Mouse (Mus musculus): Measurements from ENCODE around the gene Tmx4. TPM values are rescaled to one million over a fixed set of nuclear protein-coding genes. Genes with fewer than 3 reads are reported as not detected.
"Not testable (repeated sequence)": the region's sequence is repeated elsewhere in the genome, so short reads cannot be mapped to it uniquely, and the experiment has no call there.

The Tmx4 gene
- total and polyA plus RNA-seq, 2 experiments from 2014 or later = 65.6 to 161 TPM

- Histone ChIP-seq H3K4me2 (ENCODE audit: low read depth) (peak overlapping the region; percentile 60), H3K9ac (peak overlapping the region; percentile 98), H3K9me3 (ENCODE audit: low read length) (no peaks in the 10 kb centered on the region), H3K27me3 (ENCODE audit: insufficient read depth, low read length) (no peaks in the 10 kb centered on the region), H3K4me1 (ENCODE audit: insufficient read depth) (peaks cover 25% of the 10 kb centered on the region), H3K36me3 (ENCODE audit: insufficient read depth) (no peaks in the 10 kb centered on the region), H3K27ac (ENCODE audit: low read depth, low read length) (peak overlapping the region; percentile 100), H3K4me3 (ENCODE audit: low read depth, low read length) (peak overlapping the region; percentile 85)
- WGBS = 16% methylated on average over 6 of the region's 6 CpGs
- no peak for TF ChIP-seq CTCF (IDR thresholded peaks at IDR 0.05; ENCODE audit: low read depth)
- DNase-seq (no peak), ATAC-seq (no peak)
Measured at GRCm38 (mm10) chr2:134644301-134644912, 462 bp upstream of the Tmx4 start.

- ATAC-seq = no peak
- no peak for TF ChIP-seq CTCF (IDR thresholded peaks at IDR 0.05; ENCODE audit: low read depth)
- H3K27ac ChIP-seq (ENCODE audit: low read depth, low read length) = no peak overlapping the region
- H3K4me1 ChIP-seq (ENCODE audit: insufficient read depth) = peaks cover 20% of the 10 kb centered on the region
- DNase-seq = peak; percentile 11
- no peaks in the 10 kb centered on the region for H3K27me3 ChIP-seq (ENCODE audit: insufficient read depth, low read length)
- peaks cover 5% of the 10 kb centered on the region; the same call in 1 of the 2 replicates for H3K36me3 ChIP-seq (ENCODE audit: insufficient read depth)
- peak overlapping the region; percentile 85 for H3K4me3 ChIP-seq (ENCODE audit: low read depth, low read length)
- H3K9me3 ChIP-seq (ENCODE audit: low read length) = no peaks in the 10 kb centered on the region
- peak overlapping the region; percentile 98; the same call in 1 of the 2 replicates for H3K9ac ChIP-seq
- peak overlapping the region; percentile 60 for H3K4me2 ChIP-seq (ENCODE audit: low read depth)
Measured at GRCm38 (mm10) chr2:134642377-134642776, 1.6 kb downstream of the Tmx4 start.

- TF ChIP-seq CTCF (IDR thresholded peaks at IDR 0.05; ENCODE audit: low read depth) = no peak
- no peak overlapping the region for H3K9ac ChIP-seq
- H3K27me3 ChIP-seq (ENCODE audit: insufficient read depth, low read length) = no peaks in the 10 kb centered on the region
- DNase-seq (no peak), ATAC-seq (no peak)
- H3K4me2 ChIP-seq (ENCODE audit: low read depth) = peak overlapping the region; percentile 60
- peaks cover 5% of the 10 kb centered on the region; the same call in 1 of the 2 replicates for H3K36me3 ChIP-seq (ENCODE audit: insufficient read depth)
- no peak overlapping the region for H3K4me3 ChIP-seq (ENCODE audit: low read depth, low read length)
- no peak overlapping the region for H3K27ac ChIP-seq (ENCODE audit: low read depth, low read length)
- 95% methylated on average over 5 of the region's 5 CpGs for WGBS
- H3K4me1 ChIP-seq (ENCODE audit: insufficient read depth) = peaks cover 20% of the 10 kb centered on the region
- no peaks in the 10 kb centered on the region for H3K9me3 ChIP-seq (ENCODE audit: low read length)
Measured at GRCm38 (mm10) chr2:134641372-134641771, 2.6 kb downstream of the Tmx4 start.

- ATAC-seq (no peak), DNase-seq (no peak)
- peaks cover 5% of the 10 kb centered on the region; the same call in 1 of the 2 replicates for H3K36me3 ChIP-seq (ENCODE audit: insufficient read depth)
- H3K4me2 ChIP-seq (ENCODE audit: low read depth) = no peak overlapping the region
- no peak overlapping the region for H3K4me3 ChIP-seq (ENCODE audit: low read depth, low read length)
- no peak for TF ChIP-seq CTCF (IDR thresholded peaks at IDR 0.05; ENCODE audit: low read depth)
- 57% methylated on average over 1 of the region's 1 CpGs for WGBS
- H3K4me1 ChIP-seq (ENCODE audit: insufficient read depth) = peaks cover 16% of the 10 kb centered on the region
- no peaks in the 10 kb centered on the region for H3K9me3 ChIP-seq (ENCODE audit: low read length)
- H3K27me3 ChIP-seq (ENCODE audit: insufficient read depth, low read length) = no peaks in the 10 kb centered on the region
- no peak overlapping the region for H3K27ac ChIP-seq (ENCODE audit: low read depth, low read length)
- no peak overlapping the region for H3K9ac ChIP-seq
Measured at GRCm38 (mm10) chr2:134640398-134640797, 3.5 kb downstream of the Tmx4 start.

GRCm38 (mm10) chr2:134628541-134628940 lies 15.4 kb downstream of the Tmx4 start:
- not testable (repeated sequence) for H3K4me2 ChIP-seq (ENCODE audit: low read depth); H3K4me3 ChIP-seq (ENCODE audit: low read depth, low read length); H3K36me3 ChIP-seq (ENCODE audit: insufficient read depth); H3K27ac ChIP-seq (ENCODE audit: low read depth, low read length); ATAC-seq; H3K9ac ChIP-seq; DNase-seq; H3K4me1 ChIP-seq (ENCODE audit: insufficient read depth); H3K9me3 ChIP-seq (ENCODE audit: low read length); H3K27me3 ChIP-seq (ENCODE audit: insufficient read depth, low read length)
- 94% methylated on average over 1 of the region's 2 CpGs for WGBS

- Histone ChIP-seq H3K4me2 (ENCODE audit: low read depth) (no peak overlapping the region), H3K9ac (no peak overlapping the region), H3K4me1 (ENCODE audit: insufficient read depth) (no peaks in the 10 kb centered on the region), H3K27ac (ENCODE audit: low read depth, low read length) (no peak overlapping the region), H3K36me3 (ENCODE audit: insufficient read depth) (no peaks in the 10 kb centered on the region; the same call in 1 of the 2 replicates), H3K27me3 (ENCODE audit: insufficient read depth, low read length) (no peaks in the 10 kb centered on the region), H3K9me3 (ENCODE audit: low read length) (no peaks in the 10 kb centered on the region), H3K4me3 (ENCODE audit: low read depth, low read length) (no peak overlapping the region)
- DNase-seq = no peak
- TF ChIP-seq CTCF (IDR thresholded peaks at IDR 0.05; ENCODE audit: low read depth) = no peak
- no peak for ATAC-seq
Measured at GRCm38 (mm10) chr2:134604935-134605334, 39.0 kb downstream of the Tmx4 start.

- H3K9ac ChIP-seq = no peak overlapping the region
- ATAC-seq = 0 out of 2 replicates have a peak, but pooled peaks have one; percentile 14
- no peaks in the 10 kb centered on the region for H3K9me3 ChIP-seq (ENCODE audit: low read length)
- H3K4me1 ChIP-seq (ENCODE audit: insufficient read depth) = no peaks in the 10 kb centered on the region
- H3K27me3 ChIP-seq (ENCODE audit: insufficient read depth, low read length) = no peaks in the 10 kb centered on the region
- no peak overlapping the region for H3K4me2 ChIP-seq (ENCODE audit: low read depth)
- no peak for TF ChIP-seq CTCF (IDR thresholded peaks at IDR 0.05; ENCODE audit: low read depth)
- H3K27ac ChIP-seq (ENCODE audit: low read depth, low read length) = no peak overlapping the region
- H3K36me3 ChIP-seq (ENCODE audit: insufficient read depth) = peaks cover 14% of the 10 kb centered on the region; the same call in 1 of the 2 replicates
- DNase-seq = no peak
- H3K4me3 ChIP-seq (ENCODE audit: low read depth, low read length) = no peak overlapping the region
- WGBS = 94% methylated on average over 6 of the region's 6 CpGs
Measured at GRCm38 (mm10) chr2:134591081-134591694, 52.8 kb downstream of the Tmx4 start.
